Mouse (Mus musculus) cortical plate, adult 2 months (tissue): ENCODE measurements around the gene C1qtnf4. TPM values are rescaled to one million over a fixed set of nuclear protein-coding genes. Genes with fewer than 3 reads are reported as not detected.
"Not testable (repeated sequence)": the region's sequence is repeated elsewhere in the genome, so short reads cannot be mapped to it uniquely, and the experiment has no call there.

Source experiments
- H3K27ac ChIP-seq: fragments of 200-500 bp; 2 replicates; pipeline ENCODE4 v1.5.1; 2012; ENCODE audit warnings: low read length, control low read depth, inconsistent platforms; ENCODE audit not compliant: insufficient read depth
- H3K4me1 ChIP-seq: fragments of 200-500 bp; 2 replicates; pipeline ENCODE4 v1.6.1; 2011; ENCODE audit warnings: low read length; ENCODE audit not compliant: control insufficient read depth, insufficient read depth
- H3K4me3 ChIP-seq: fragments of 200-500 bp; 2 replicates; pipeline ENCODE4 v1.5.1; 2011; ENCODE audit warnings: mild to moderate bottlenecking, low read length, control low read depth; ENCODE audit not compliant: insufficient read depth
- CTCF ChIP-seq: fragments of 200-500 bp; IDR thresholded peaks from 2 replicates; pipeline ENCODE4 v1.5.1; 2011; ENCODE audit warnings: mild to moderate bottlenecking, control low read depth, low read length; ENCODE audit not compliant: insufficient read depth; ENCODE audit errors: extremely low read depth
- POLR2A ChIP-seq: fragments of 200-500 bp; IDR thresholded peaks from 2 replicates; pipeline ENCODE4 v1.6.1; 2011; ENCODE audit warnings: mild to moderate bottlenecking, low read length, control low read depth; ENCODE audit not compliant: insufficient read depth; ENCODE audit errors: extremely low read depth
- polyA plus RNA-seq: library from polyadenylated mRNA; depleted of rRNA; stranded (reverse); fragments of >200 nt; gene quantifications from 2 replicates; pipeline ENCODE4 v1.2.3, GENCODE M21; 2012

Gene C1qtnf4
- polyA plus RNA-seq, 1 experiment: 369 TPM

DNA sequence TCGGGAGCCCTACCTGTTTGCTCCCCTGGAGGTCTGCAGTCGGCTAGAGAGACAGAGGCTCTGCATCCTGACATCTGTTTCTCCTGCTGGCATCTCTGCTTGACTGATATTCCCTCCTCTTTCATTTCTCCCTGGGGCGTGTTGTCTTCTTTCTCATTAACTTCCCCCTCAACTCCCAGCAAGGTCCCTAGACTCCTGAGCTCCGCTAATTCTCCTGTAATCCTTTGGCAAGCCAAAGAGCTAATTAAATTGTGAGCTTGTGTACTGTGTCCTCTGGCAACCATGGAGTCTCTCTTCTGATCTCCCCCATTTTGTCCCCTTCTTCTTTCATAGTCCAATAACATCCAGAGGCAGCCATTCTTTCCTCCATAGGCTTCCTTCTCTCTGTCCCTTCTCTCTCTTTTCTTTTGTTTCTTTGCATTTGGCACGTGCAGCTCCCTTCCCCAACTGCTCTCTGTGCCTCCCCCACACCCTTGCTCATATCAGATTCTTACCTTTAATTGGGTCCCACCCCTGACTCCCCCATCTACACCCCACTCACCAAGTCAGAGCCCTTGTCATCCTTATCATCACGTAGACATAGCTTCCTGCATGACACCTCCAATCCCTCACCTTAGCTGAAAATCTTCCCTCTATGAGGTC, 5.4 kb upstream of the C1qtnf4 start:
- TF ChIP-seq CTCF (no peak), POLR2A (no peak)
- H3K27ac ChIP-seq: 0 out of 2 replicates have a peak overlapping the region, but pooled peaks have one; percentile 3

DNA sequence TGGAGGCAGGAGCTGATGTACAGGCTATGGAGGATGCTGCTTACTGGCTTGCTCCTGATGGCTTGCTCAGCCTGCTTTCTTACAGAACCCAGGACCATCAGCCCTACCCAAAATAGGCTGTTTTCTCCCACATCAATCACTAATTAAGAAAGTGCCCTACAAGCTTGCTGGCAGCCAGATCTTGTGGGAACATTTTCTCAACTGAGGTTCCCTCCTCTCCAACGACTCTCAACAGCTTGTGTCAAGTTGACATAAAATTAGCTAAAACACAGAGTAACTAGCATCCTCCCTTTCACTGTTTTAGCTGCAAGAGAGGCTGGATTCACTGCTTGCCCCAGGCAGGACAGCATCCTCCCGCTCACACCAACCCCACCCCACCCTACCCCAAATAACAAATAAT, 3.8 kb upstream of the C1qtnf4 start:
- H3K4me3 ChIP-seq: no peak overlapping the region
- TF ChIP-seq POLR2A (no peak), CTCF (no peak)
- no peak overlapping the region for H3K27ac ChIP-seq
- peaks cover 9% of the 10 kb centered on the region for H3K4me1 ChIP-seq

More for the DNA sequence above, 5.4 kb upstream of the C1qtnf4 start:
- peaks cover 10% of the 10 kb centered on the region for H3K4me1 ChIP-seq
- H3K4me3 ChIP-seq: no peak overlapping the region

DNA sequence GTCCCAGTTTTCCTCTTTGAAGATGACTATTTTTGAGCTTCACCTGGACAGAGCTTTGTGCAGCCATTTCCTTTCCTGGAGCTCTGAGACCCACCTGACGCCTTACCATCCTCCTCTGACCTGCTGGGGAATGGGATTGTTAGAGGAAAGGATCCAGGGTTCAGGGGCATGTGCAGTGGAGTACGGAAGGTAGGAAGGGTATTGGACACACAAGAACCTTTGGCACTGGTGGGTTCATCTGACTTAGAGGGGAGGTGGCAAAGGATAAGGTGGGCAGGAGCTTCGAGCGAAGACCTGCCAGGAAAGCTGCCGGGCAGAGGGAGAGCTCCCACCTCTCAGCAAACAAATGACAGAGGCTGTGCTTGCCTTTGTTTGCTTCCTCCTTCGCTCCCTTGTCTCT, 776 bp downstream of the C1qtnf4 start:
- H3K4me3 ChIP-seq: peak overlapping the region; percentile 67
- H3K27ac ChIP-seq: peak overlapping the region; percentile 74
- TF ChIP-seq CTCF: no peak
- TF ChIP-seq POLR2A: peak; percentile 56
- H3K4me1 ChIP-seq: 0 out of 2 replicates have a peak, but pooled peaks cover 1% of the 10 kb centered on the region

DNA sequence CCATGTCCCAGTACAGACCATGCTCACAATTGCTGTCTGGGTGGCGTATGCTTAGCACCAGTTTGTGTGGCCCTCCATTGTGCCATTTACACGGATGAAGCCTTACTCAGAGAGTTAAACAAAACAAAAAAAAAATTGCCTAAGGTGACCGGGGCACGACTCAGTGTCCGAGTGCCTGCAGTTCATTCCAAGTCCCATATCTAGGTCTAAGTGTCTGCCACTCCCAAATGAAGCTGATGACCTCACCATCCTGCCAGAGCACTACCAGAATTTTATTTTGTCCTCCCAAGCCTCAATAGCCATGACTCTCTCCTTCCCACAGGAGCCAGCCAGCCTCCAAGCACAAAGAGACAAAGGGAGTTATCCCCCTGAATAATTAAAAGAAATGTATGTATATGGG, 2.0 kb downstream of the C1qtnf4 start:
- Histone ChIP-seq H3K27ac (peak overlapping the region; percentile 74; the same call in 1 of the 2 replicates), H3K4me1 (0 out of 2 replicates have a peak, but pooled peaks cover 1% of the 10 kb centered on the region), H3K4me3 (peak overlapping the region; percentile 67)
- TF ChIP-seq POLR2A: no peak
- no peak for TF ChIP-seq CTCF

DNA sequence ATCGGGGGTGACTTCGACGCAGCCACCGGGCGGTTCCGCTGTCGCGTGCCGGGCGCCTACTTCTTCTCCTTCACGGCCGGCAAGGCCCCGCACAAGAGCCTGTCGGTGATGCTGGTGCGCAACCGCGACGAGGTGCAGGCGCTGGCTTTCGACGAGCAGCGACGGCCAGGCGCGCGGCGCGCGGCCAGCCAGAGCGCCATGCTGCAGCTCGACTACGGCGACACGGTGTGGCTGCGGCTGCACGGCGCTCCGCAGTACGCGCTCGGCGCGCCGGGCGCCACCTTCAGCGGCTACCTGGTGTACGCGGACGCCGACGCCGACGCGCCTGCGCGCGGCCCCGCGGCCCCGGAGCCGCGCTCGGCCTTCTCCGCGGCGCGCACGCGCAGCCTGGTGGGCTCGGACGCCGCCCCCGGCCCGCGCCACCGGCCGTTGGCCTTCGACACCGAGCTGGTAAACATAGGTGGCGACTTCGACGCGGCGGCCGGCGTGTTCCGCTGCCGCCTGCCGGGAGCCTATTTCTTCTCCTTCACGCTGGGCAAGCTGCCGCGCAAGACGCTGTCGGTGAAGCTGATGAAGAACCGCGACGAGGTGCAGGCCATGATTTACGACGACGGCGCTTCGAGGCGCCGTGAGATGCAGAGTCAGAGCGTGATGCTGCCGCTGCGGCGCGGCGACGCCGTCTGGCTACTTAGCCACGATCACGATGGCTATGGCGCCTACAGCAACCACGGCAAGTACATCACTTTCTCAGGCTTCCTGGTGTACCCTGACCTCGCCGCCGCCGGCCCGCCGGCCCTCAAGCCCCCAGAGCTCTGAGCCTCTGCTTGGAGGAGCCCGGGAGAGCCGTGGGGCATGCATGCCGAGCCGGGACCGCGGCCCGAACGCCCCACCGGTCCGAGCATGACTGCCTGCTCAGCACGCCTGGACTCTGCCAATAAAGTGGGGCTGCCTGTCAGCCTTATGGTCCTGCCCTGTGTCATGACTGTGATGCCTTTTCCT, 4.2 kb downstream of the C1qtnf4 start:
- Histone ChIP-seq H3K4me1 (0 out of 2 replicates have a peak, but pooled peaks cover 1% of the 10 kb centered on the region), H3K4me3 (peak overlapping the region; percentile 39), H3K27ac (peak overlapping the region; percentile 57)
- TF ChIP-seq CTCF (no peak), POLR2A (no peak; the same call in 1 of the 2 replicates)

DNA sequence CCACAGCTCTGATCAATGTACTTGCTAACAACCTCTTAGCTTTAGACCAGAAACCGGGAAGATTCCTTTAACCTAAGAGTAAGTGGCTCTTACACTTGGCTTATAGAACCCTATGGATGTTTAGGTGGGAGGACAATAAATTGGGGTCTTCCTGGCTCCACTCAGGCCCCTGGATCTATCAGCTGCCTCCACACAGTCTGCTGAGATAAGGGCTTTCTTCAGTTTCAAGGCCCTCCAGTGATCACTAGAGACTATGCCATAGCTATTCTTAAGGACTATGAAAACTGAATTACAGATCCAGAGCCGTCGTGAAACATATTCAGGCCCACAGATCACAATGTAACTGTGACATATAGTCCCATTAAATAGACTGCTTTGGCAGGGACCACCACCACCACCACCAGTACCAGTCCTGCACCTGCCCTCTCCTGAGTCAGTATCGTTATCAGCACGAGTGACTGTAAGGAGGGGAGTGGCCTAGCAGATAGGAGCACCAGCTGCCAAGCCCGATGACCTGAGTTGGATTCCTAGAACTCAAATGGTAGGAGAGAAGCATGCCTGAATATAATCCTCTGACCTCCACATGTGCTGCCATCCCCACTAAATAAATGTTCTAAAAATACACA, 8.1 kb downstream of the C1qtnf4 start:
- TF ChIP-seq CTCF: no peak
- Histone ChIP-seq H3K4me3 (no peak overlapping the region), H3K4me1 (0 out of 2 replicates have a peak, but pooled peaks cover 1% of the 10 kb centered on the region), H3K27ac (no peak overlapping the region)

DNA sequence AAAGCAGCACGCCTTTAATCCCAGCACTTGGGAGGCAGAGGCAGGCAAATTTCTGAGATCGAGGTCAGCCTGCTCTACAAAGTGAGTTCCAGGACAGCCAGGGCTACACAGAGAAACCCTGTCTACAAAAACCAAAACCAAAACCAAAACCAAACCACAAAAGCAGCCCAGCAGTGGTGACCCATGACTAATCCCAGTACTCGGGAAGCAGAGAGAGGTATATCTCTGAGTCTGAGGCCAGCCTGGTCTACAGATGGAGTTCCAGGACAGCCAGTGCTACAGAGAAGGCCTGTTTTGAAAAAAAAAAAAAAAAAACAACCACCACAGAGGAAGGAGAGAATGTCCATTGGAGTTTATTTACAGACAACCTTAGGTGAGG, 8.6 kb downstream of the C1qtnf4 start:
- not testable (repeated sequence) for H3K4me3 ChIP-seq

DNA sequence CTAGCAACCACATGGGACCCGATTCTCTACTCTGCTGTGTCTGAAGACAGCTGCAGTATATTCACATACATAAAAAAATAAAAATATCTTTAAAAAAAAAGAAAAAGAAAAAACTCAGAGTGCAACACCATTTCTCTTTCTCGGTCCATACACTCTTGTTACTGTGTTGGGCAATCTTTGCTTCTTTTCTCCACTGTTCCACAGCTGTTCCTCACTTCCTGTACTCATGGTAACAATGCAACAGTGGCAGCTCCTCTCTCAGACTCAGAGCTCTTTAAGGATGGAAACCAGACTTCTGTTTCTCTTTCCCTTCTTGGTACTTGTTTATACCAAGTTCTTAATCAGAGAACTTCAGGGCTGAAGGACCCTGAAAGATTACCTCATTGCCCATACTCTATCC, 17.7 kb downstream of the C1qtnf4 start:
- Histone ChIP-seq H3K4me1 (peaks cover 1% of the 10 kb centered on the region; the same call in 1 of the 2 replicates), H3K27ac (no peak overlapping the region), H3K4me3 (peak overlapping the region; percentile 81; the same call in 1 of the 2 replicates)
- TF ChIP-seq POLR2A (no peak), CTCF (no peak)

More for the DNA sequence above, 8.6 kb downstream of the C1qtnf4 start:
- H3K4me1 ChIP-seq, H3K27ac ChIP-seq: not testable (repeated sequence)

DNA sequence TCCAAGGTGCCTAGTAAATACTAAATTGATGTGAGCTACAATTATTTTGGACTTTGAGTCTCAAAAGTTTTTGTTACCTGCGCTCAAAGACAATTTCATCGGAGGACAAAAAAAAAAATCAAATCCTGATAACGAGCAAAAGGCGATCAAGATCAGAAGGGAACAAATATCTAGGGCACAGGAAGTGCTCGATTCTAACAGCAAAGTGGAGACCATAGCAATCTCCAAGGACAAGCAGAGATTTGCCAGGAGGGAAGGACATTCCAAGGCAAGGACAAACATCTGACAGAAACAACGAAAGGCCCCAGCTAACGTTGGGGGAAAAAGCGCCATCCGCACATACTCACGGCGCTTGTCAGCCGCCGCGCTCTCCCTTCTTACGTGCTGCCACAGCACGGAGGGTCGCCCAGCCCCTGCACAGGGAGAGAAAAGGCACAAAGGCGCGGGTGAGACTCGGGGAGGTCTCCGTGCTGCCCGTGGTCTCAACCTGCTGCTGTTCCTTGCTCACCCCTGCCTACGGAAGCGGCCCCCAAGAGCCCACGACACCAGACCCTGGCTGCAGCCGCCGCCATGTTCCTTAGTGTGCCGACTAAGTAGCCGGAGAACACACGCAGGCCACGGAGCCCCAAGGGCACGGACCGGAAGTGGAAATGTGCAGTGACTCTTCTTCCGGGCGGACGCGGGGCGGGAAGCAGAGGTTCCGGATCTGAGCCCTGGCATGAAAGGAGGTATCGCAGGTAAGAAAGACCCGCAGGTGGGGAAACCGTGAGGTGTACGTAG, 18.6 kb downstream of the C1qtnf4 start, which contains the start of the genes Kbtbd4 and Ndufs3:
Kbtbd4 (plus strand) TSS at position 665 of the 780 bp plus-strand sequence.
Ndufs3 (minus strand) TSS at position 752 of the 780 bp plus-strand sequence.
- Histone ChIP-seq H3K27ac (peak within 1 kb of the TSS; percentile 96), H3K4me3 (peak within 1 kb of the TSS; percentile 81), H3K4me1 (peaks cover 1% of the 10 kb centered on the region; the same call in 1 of the 2 replicates)
- TF ChIP-seq CTCF (no peak), POLR2A (peak; percentile 92; the same call in 1 of the 2 replicates)
